Mouse (Mus musculus) liver, embryonic 12.5 days (tissue): ENCODE results near the gene Cd86. TPM values are rescaled to one million over a fixed set of nuclear protein-coding genes. Genes with fewer than 3 reads are reported as not detected.

ENCODE experiments used
- ATAC-seq: fragments of 200-750 bp; cut with Nextera tagmentation; 2 replicates; pipeline ENCODE4 v1.8.0; 2017; ENCODE audit warnings: moderate number of reproducible peaks, mild to moderate bottlenecking, moderate library complexity
- H3K27ac ChIP-seq: fragments of 300-500 bp; sonication (generic); 2 replicates; pipeline ENCODE4 v1.5.1; 2016; ENCODE audit warnings: mild to moderate bottlenecking
- H3K27me3 ChIP-seq: fragments of 300-500 bp; sonication (generic); replicated peaks from 2 replicates; pipeline ENCODE4 v1.6.1; 2016; ENCODE audit warnings: mild to moderate bottlenecking, moderate library complexity
- H3K36me3 ChIP-seq: fragments of 300-500 bp; sonication (generic); 2 replicates; pipeline ENCODE4 v1.6.1; 2016; ENCODE audit warnings: mild to moderate bottlenecking, moderate library complexity
- H3K4me1 ChIP-seq: fragments of 300-500 bp; sonication (generic); 2 replicates; pipeline ENCODE4 v1.6.1; 2016
- H3K4me2 ChIP-seq: fragments of 300-500 bp; sonication (generic); 2 replicates; pipeline ENCODE4 v1.6.1; 2016; ENCODE audit warnings: mild to moderate bottlenecking, moderate library complexity
- H3K4me3 ChIP-seq: fragments of 300-500 bp; sonication (generic); 2 replicates; pipeline ENCODE4 v1.5.1; 2016; ENCODE audit warnings: mild to moderate bottlenecking, moderate library complexity
- H3K9ac ChIP-seq: fragments of 300-500 bp; sonication (generic); 2 replicates; pipeline ENCODE4 v1.6.1; 2016; ENCODE audit warnings: mild to moderate bottlenecking, moderate library complexity
- H3K9me3 ChIP-seq: fragments of 300-500 bp; sonication (generic); replicated peaks from 2 replicates; pipeline ENCODE4 v1.6.1; 2016; ENCODE audit warnings: mild to moderate bottlenecking, moderate library complexity
- WGBS: fragments of 180-500 bp; shearing (Covaris S2); methylation state at CpG from one replicate; pipeline ENCODE4 v1.1.7; 2016; ENCODE audit not compliant: insufficient replicate concordance; 5-methylcytosine and 5-hydroxymethylcytosine counted together
- polyA plus RNA-seq: library from polyadenylated mRNA; unstranded; fragments of >200 nt; fragmentation: Nextera tagmentation; extraction: Ambion mirVana; gene quantifications from 2 replicates; pipeline ENCODE4 v1.2.1, GENCODE M21; 2016

Gene Cd86
- polyA plus RNA-seq, 1 experiment from 2014 or later: 4.3 TPM

- no peaks in the 10 kb centered on the region for H3K9me3 ChIP-seq
- no peak overlapping the region for H3K4me3 ChIP-seq
- H3K27me3 ChIP-seq: no peaks in the 10 kb centered on the region
- ATAC-seq: no peak
- H3K4me1 ChIP-seq: no peaks in the 10 kb centered on the region
- no peak overlapping the region for H3K9ac ChIP-seq
- H3K4me2 ChIP-seq: no peak overlapping the region
- 43% methylated on average over 3 of the region's 3 CpGs for WGBS
- no peak overlapping the region for H3K27ac ChIP-seq
- no peaks in the 10 kb centered on the region for H3K36me3 ChIP-seq
Observed at GRCm38 (mm10) chr16:36582073-36582472, 83.8 kb downstream of the Cd86 start.

- Histone ChIP-seq H3K4me1 (no peaks in the 10 kb centered on the region), H3K9ac (no peak overlapping the region), H3K27ac (no peak overlapping the region), H3K4me2 (no peak overlapping the region), H3K36me3 (no peaks in the 10 kb centered on the region), H3K9me3 (no peaks in the 10 kb centered on the region), H3K27me3 (no peaks in the 10 kb centered on the region), H3K4me3 (no peak overlapping the region)
- ATAC-seq: no peak
- 55% methylated on average over 8 of the region's 8 CpGs for WGBS
Observed at GRCm38 (mm10) chr16:36571942-36572341, 93.9 kb downstream of the Cd86 start.

- no peaks in the 10 kb centered on the region for H3K4me1 ChIP-seq
- H3K4me2 ChIP-seq: peak within 1 kb of the TSS; percentile 47
- no peak within 1 kb of the TSS for H3K27ac ChIP-seq
- H3K9me3 ChIP-seq: no peaks in the 10 kb centered on the region
- ATAC-seq: no peak
- peaks cover 35% of the 10 kb centered on the region for H3K27me3 ChIP-seq
- no peaks in the 10 kb centered on the region for H3K36me3 ChIP-seq
- no peak within 1 kb of the TSS for H3K9ac ChIP-seq
- H3K4me3 ChIP-seq: peak within 1 kb of the TSS; percentile 21
- WGBS: 6% methylated on average over 36 of the region's 36 CpGs
Observed at GRCm38 (mm10) chr16:36561386-36562338, 104.2 kb downstream of the Cd86 start, which contains the start of gene Casr. Gene Casr, minus strand, starts transcription at chr16:36562141.

GRCm38 (mm10) chr16:36559573-36559972, 106.3 kb downstream of the Cd86 start:
- Histone ChIP-seq H3K4me1 (no peaks in the 10 kb centered on the region), H3K27me3 (peaks cover 35% of the 10 kb centered on the region), H3K36me3 (no peaks in the 10 kb centered on the region), H3K9me3 (no peaks in the 10 kb centered on the region), H3K9ac (no peak overlapping the region), H3K4me3 (no peak overlapping the region), H3K27ac (no peak overlapping the region), H3K4me2 (no peak overlapping the region)
- 70% methylated on average over 6 of the region's 6 CpGs for WGBS
- ATAC-seq: no peak

- H3K4me3 ChIP-seq: no peak overlapping the region
- H3K4me2 ChIP-seq: no peak overlapping the region
- no peak overlapping the region for H3K27ac ChIP-seq
- no peak overlapping the region for H3K9ac ChIP-seq
- H3K27me3 ChIP-seq: peaks cover 14% of the 10 kb centered on the region
- no peaks in the 10 kb centered on the region for H3K4me1 ChIP-seq
- WGBS: 62% methylated on average over 10 of the region's 10 CpGs
- ATAC-seq: no peak
- no peaks in the 10 kb centered on the region for H3K36me3 ChIP-seq
- H3K9me3 ChIP-seq: peaks cover 4% of the 10 kb centered on the region; the same call in 1 of the 2 replicates
Observed at GRCm38 (mm10) chr16:36555672-36556165, 110.2 kb downstream of the Cd86 start.

Other genes starting within 250 kb of the Cd86 start
- gene Stfa3, start 210.7 kb downstream of the Cd86 start, polyA plus RNA-seq: 12.4 and 14.7 TPM in 2 replicates
- gene Casr, start 103.9 kb downstream of the Cd86 start, polyA plus RNA-seq: not detected in 2 replicates
- 0.05 TPM in 2 replicates for gene Ildr1, start 27.9 kb upstream of the Cd86 start, polyA plus RNA-seq
- gene Slc15a2, start 118.9 kb upstream of the Cd86 start, polyA plus RNA-seq: 1.4 and 2.1 TPM in 2 replicates
- gene Iqcb1, start 162.3 kb upstream of the Cd86 start, polyA plus RNA-seq: 16.6 and 17.4 TPM in 2 replicates
- gene Eaf2, start 208.9 kb upstream of the Cd86 start, polyA plus RNA-seq: 0.35 and 0.39 TPM in 2 replicates
- 31.4 and 36.3 TPM in 2 replicates for gene Golgb1, start 209.1 kb upstream of the Cd86 start, polyA plus RNA-seq